Mouse (Mus musculus) embryo, embryonic 10 days (tissue): ENCODE data around the gene Csn1s1.

Experiments
- DNase-seq: peaks from one replicate; pipeline ENCODE4 v3.0.0-alpha.2; 2015; ENCODE audit warnings: low spot score

Csn1s1 gene

GRCm38 (mm10) chr5:87665908-87666307, at the start of gene Csn1s1:
Csn1s1 (plus strand) TSS chr5:87666208.
- no peak for DNase-seq

GRCm38 (mm10) chr5:87622681-87623080, 43.3 kb upstream of the Csn1s1 start:
- no peak for DNase-seq

- peak; percentile 26 for DNase-seq
Observed at GRCm38 (mm10) chr5:87642787-87643186, 23.2 kb upstream of the Csn1s1 start.

DNA sequence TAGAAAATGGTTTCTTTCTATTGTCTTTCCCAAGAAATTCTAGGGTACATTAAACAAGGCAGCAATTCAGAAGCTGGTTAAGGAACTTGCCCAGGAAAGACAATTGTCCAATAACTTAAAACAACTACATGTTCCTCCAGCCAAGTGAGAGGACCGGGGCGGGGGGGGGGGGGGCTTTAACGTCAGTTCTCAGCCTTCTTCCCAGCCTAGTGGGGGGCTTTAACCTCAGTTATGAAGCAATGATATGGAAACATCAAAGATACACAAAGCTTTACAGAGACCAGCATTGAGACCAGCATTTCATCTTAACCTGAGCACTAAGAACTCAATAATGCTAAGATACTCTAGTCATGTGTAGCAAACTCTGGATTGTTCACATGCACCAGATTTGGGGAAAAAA, 33.5 kb downstream of the Csn1s1 start, which contains the start of gene Csn2:
Csn2 (minus strand) TSS at position 101 of the 400 bp plus-strand sequence.
- no peak for DNase-seq

DNA sequence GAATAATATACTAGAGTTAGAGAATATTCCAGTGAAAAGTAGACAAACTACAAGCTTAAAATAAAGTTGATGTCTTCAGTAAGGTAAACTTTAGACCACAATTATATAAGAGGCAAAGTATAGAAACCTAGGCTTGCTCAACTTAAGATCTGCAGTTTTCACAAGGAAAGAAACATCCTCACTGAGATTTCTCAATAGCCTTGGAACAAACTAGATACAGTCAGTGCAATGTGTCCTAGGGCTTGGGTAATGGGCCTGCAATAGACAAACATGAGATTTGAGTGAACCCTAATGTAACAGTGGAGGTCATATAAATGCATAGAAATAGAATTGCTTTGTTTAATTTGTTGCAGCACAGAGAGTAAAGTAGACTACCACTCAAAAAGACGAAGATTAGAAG, 39.9 kb downstream of the Csn1s1 start:
- DNase-seq: no peak
